Mouse (Mus musculus): ENCODE results near the gene Sco2. TPM values are rescaled to one million over a fixed set of nuclear protein-coding genes. Genes with fewer than 3 reads are reported as not detected.
A peak's percentile ranks its signal among the peaks of the same experiment; 100 is the strongest.

Sco2 gene
- 5.3 and 8.5 TPM in 2 replicates for polyA plus RNA-seq (2016; fragmentation: Nextera tagmentation; extraction: Ambion mirVana)

DNA sequence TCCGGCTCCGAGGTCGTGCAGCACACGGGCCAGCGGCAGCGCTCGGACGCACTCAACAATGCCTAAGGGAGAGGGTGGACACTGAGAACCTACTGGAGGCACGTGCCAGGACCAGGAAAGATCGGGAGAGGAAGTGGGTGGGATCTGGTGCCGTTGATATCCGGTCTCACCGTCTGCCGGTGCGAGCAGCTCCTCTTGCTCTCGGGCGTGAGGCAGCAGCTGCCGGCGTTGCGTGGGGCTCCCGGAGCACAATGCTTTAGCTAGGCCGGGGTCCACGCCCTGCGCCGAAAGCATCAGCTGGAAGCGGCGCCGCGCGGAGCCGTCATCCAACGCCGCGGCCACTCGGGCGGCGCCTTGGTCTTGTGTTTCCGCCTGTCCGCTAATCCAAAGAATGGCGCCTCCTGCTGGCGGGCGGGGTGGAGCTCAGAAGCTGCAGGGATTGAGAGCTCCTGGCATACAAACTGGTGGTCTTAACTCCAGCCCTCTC is at the start of gene Sco2:
Gene Sco2 (minus strand): TSS at position 85 of the 487 bp plus-strand sequence.
- peaks cover 52% of the 10 kb centered on the region for H3K4me1 ChIP-seq

DNA sequence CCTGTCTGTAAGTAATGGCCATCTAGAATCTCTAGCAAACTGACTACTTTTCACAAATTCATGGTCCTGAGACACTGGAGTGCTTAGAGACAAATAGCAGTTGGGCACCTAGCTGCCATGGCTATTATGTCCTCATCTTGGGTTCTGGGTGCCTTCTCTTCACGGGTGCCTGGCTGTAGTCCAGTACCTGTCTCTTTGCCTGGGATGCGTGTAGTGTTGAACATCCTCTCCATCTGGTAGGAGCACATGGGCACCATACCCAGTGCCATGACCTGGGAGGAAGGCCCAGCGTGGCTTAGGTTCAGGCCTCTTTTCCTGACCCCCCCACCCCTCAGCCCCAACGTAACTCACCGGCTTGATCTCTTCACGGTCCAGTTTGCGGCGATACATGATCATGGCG is 48.3 kb upstream of the Sco2 start:
- no peaks in the 10 kb centered on the region for H3K27me3 ChIP-seq (replicated peaks; ENCODE audit: low read depth, poor library complexity, severe bottlenecking)
- no peak overlapping the region for H3K27ac ChIP-seq (replicated peaks)
- H3K4me1 ChIP-seq: peaks cover 16% of the 10 kb centered on the region
- H3K36me3 ChIP-seq (replicated peaks): peaks cover 64% of the 10 kb centered on the region
- no peak for DNase-seq (ENCODE audit: low spot score)
- no peaks in the 10 kb centered on the region for H3K9me3 ChIP-seq
- WGBS: 93% methylated on average over 9 of the region's 9 CpGs
- no peak overlapping the region for H3K4me3 ChIP-seq

More for the DNA sequence above, at the start of gene Sco2:
- WGBS: under 1% methylated on average over 42 of the region's 42 CpGs
- DNase-seq (ENCODE audit: low spot score): peak; percentile 96
- peak within 1 kb of the TSS; percentile 94 for H3K27ac ChIP-seq (replicated peaks)
- peaks cover 43% of the 10 kb centered on the region for H3K27me3 ChIP-seq (replicated peaks; ENCODE audit: low read depth, poor library complexity, severe bottlenecking)
- peaks cover 41% of the 10 kb centered on the region for H3K36me3 ChIP-seq (replicated peaks)
- peak within 1 kb of the TSS; percentile 73 for H3K4me3 ChIP-seq
- H3K9me3 ChIP-seq: no peaks in the 10 kb centered on the region

DNA sequence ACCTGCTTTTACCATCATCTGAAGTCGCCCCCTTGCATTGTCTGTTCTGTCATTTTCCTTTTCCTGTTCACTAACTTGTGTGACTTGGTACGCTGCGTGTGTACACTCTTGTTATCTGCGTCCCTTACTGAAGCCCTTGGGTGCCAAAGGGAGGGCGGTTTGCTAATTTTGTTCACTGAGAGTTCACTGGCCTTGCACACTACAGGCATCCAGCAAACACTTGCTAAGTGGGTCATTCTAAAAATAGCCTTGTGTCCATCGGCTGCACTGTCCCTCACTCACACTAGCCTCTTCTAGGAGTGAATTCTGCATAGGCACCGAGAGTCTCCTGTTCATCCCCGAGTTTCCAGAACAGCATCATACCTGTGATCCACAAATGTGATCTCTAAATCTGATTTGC is 41.6 kb upstream of the Sco2 start:
- Histone ChIP-seq H3K27me3 (replicated peaks; ENCODE audit: low read depth, poor library complexity, severe bottlenecking) (no peaks in the 10 kb centered on the region), H3K36me3 (replicated peaks) (peaks cover 35% of the 10 kb centered on the region), H3K4me1 (no peaks in the 10 kb centered on the region), H3K4me3 (no peak overlapping the region), H3K9me3 (no peaks in the 10 kb centered on the region), H3K27ac (replicated peaks) (no peak overlapping the region)
- WGBS: 88% methylated on average over 8 of the region's 8 CpGs
- DNase-seq (ENCODE audit: low spot score): no peak

DNA sequence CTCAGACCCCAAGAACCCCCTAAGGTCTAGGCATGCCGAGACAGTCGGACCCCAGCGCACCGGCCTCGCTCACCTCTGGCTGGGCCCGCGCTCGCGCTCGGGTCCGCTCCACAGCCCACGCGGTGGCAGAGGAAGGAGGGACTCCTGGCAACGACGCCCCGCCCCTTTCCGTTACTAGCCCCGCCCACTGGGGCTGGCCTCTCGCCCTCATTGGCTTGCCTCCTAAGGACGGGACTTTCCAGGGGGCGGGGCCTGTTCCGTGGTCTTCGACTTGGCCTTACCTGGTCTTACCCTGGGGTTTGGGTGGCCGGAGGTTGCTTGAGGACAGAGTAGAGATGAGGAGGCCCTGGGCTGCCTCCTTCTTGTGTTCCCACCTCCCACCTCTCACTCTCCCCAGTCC is 36.5 kb upstream of the Sco2 start, which contains the start of gene Syce3:
Gene Syce3 (minus strand): TSS at position 386 of the 400 bp plus-strand sequence.
- Histone ChIP-seq H3K27me3 (replicated peaks; ENCODE audit: low read depth, poor library complexity, severe bottlenecking) (no peaks in the 10 kb centered on the region), H3K27ac (replicated peaks) (no peak within 1 kb of the TSS), H3K36me3 (replicated peaks) (no peaks in the 10 kb centered on the region), H3K9me3 (peaks cover 12% of the 10 kb centered on the region), H3K4me3 (no peak within 1 kb of the TSS), H3K4me1 (no peaks in the 10 kb centered on the region)
- DNase-seq (ENCODE audit: low spot score): no peak
- 87% methylated on average over 24 of the region's 24 CpGs for WGBS

DNA sequence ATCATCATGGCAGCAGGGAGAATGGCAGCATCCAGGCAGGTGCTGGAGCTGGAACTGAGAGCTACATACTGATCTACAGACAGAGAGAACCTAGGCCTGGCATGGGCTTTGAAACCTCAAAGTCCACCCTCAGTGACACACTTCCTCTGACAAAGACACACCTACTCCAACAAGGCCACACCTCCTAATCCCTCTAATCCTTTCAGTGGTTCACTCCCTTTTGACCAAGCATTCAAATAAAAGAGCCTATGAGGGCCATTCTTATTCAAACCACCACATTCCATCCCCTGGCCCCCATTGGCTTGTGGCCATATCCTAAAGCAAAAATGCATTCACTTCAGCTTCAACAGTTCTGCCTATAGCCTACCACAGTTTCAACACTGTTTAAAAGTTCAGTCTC is 33.0 kb upstream of the Sco2 start:
- peaks cover 12% of the 10 kb centered on the region for H3K9me3 ChIP-seq
- no peak overlapping the region for H3K4me3 ChIP-seq
- no peak overlapping the region for H3K27ac ChIP-seq (replicated peaks)
- H3K4me1 ChIP-seq: no peaks in the 10 kb centered on the region
- DNase-seq (ENCODE audit: low spot score): no peak
- no peaks in the 10 kb centered on the region for H3K36me3 ChIP-seq (replicated peaks)
- no peaks in the 10 kb centered on the region for H3K27me3 ChIP-seq (replicated peaks; ENCODE audit: low read depth, poor library complexity, severe bottlenecking)

DNA sequence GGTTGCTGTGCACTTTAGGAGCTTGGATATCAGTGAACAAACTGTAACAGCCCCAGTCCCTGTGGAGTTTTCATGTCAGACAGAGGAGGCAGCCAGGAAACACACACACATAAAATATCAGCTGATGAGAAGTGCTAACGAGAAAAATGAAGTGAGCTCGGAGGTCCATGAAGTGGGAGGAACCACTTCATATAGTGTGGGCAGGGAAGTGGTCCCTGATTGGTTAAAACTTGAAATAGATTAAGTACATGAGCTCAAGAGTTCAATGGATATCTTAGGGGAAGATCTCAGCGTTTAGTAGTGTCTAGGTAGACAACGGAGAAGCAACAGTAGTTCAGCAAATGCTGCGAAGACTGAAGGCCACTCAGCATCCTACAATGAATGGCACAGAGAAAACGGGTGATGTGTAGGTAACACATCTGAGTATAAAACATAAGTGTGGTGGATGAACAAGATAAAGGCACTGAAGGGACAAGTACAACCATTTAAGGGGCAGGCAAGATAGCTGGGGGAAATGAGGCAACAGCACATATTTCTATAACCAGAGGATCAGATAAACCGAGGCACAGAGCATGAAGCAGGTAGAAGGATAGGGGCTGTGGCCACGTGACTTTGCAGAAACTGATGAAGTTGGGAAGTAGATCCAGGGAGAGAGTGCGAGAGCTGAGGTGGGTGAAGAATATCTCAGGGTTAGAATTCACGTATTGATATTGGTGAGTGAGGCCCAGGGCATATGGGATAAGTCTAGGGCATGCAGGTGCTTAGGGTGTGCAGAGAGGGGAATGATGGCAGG is 31.4 kb upstream of the Sco2 start:
- Histone ChIP-seq H3K27ac (replicated peaks) (no peak overlapping the region), H3K4me3 (no peak overlapping the region), H3K27me3 (replicated peaks; ENCODE audit: low read depth, poor library complexity, severe bottlenecking) (no peaks in the 10 kb centered on the region), H3K36me3 (replicated peaks) (no peaks in the 10 kb centered on the region), H3K4me1 (no peaks in the 10 kb centered on the region), H3K9me3 (peaks cover 12% of the 10 kb centered on the region)
- no peak for DNase-seq (ENCODE audit: low spot score)
- WGBS: 86% methylated on average over 10 of the region's 10 CpGs

DNA sequence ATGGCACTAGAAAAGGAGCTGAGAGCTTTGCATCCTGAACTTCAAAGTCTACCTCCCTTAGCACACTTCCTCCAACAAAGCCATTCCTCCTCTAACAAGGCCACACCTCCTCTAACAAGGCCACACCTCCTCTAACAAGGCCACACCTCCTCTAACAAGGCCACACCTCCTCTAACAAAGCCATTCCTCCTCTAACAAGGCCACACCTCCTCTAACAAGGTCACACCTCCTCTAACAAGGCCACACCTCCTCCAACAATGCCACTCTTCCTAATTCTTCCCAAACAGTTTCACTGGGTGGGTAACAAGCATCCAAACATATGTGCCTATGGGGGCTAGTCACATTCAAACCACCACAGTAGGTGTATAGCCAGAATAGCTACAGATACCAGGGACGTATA is 28.8 kb upstream of the Sco2 start:
- Histone ChIP-seq H3K9me3 (peaks cover 2% of the 10 kb centered on the region; the same call in 1 of the 2 replicates), H3K4me1 (no peaks in the 10 kb centered on the region), H3K36me3 (replicated peaks) (no peaks in the 10 kb centered on the region), H3K27ac (replicated peaks) (no peak overlapping the region), H3K27me3 (replicated peaks; ENCODE audit: low read depth, poor library complexity, severe bottlenecking) (no peaks in the 10 kb centered on the region), H3K4me3 (no peak overlapping the region)
- no peak for DNase-seq (ENCODE audit: low spot score)
- 86% methylated on average over 1 of the region's 1 CpGs for WGBS

DNA sequence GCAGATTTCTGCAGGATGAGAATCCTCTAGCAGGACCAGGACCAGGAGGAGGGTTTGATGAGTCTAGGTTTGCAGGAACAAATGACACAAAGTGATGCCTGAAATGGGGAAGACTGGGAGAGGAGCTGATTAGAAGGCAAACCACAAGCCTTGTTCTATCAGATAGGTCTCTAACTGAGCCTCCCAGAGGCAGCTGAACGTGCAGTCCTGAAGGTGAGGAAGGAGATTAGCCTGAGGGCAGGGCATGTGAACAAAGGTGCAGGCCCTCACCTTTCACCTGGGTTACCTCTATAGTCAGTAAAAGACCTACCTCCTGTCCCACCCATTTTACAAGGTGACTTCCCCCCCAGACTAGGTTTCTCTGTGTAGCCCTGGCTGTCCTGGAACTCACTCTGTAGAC is 26.1 kb upstream of the Sco2 start:
- 71% methylated on average over 1 of the region's 1 CpGs for WGBS
- H3K4me1 ChIP-seq: no peaks in the 10 kb centered on the region
- H3K9me3 ChIP-seq: no peaks in the 10 kb centered on the region
- H3K27me3 ChIP-seq (replicated peaks; ENCODE audit: low read depth, poor library complexity, severe bottlenecking): no peaks in the 10 kb centered on the region
- no peak overlapping the region for H3K27ac ChIP-seq (replicated peaks)
- DNase-seq (ENCODE audit: low spot score): no peak
- H3K36me3 ChIP-seq (replicated peaks): no peaks in the 10 kb centered on the region
- H3K4me3 ChIP-seq: no peak overlapping the region

DNA sequence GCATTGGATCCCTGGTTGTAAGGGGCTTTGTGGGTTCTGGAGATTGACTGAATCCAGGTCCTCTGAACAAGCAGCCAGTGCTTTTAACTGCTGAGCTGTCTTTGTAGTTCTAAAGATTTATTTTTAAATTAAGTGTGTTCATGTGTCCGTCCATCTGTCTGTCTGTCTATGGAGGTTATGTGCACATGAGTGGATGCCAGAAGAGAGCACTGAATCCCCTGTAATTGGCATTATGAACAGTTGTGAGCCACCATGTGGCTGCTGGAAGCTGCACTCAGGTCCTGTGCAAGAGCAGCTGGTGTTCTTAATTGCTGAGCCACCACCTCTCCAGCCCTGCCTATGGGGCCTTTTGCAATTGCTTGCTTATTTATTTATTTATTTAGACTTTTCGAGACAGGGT is 24.5 kb upstream of the Sco2 start:
- Histone ChIP-seq H3K4me1 (no peaks in the 10 kb centered on the region), H3K36me3 (replicated peaks) (no peaks in the 10 kb centered on the region), H3K4me3 (no peak overlapping the region), H3K9me3 (no peaks in the 10 kb centered on the region), H3K27ac (replicated peaks) (no peak overlapping the region), H3K27me3 (replicated peaks; ENCODE audit: low read depth, poor library complexity, severe bottlenecking) (no peaks in the 10 kb centered on the region)
- DNase-seq (ENCODE audit: low spot score): no peak
- WGBS: 80% methylated on average over 2 of the region's 2 CpGs

DNA sequence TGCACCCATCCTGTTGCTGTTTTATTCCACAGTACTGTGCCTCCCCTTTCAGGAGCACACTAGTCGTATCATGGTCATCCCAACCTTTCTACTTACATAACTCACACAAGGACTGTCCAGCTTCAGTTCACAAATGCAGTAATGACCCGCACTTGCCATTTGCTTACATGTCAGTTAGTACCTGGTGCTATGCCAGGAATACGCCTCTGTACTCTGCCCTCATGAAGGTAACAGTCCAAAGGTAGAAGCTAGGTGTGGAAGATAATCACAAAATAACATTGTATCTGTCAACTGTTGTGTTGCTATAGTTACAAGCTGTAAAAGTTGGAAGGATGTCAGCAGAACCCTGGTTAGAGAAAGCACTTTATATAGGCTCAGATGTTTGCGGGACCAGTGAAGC is 23.2 kb upstream of the Sco2 start:
- H3K36me3 ChIP-seq (replicated peaks): no peaks in the 10 kb centered on the region
- 87% methylated on average over 4 of the region's 4 CpGs for WGBS
- H3K9me3 ChIP-seq: no peaks in the 10 kb centered on the region
- no peak overlapping the region for H3K4me3 ChIP-seq
- H3K27ac ChIP-seq (replicated peaks): no peak overlapping the region
- no peak for DNase-seq (ENCODE audit: low spot score)
- H3K4me1 ChIP-seq: no peaks in the 10 kb centered on the region
- H3K27me3 ChIP-seq (replicated peaks; ENCODE audit: low read depth, poor library complexity, severe bottlenecking): no peaks in the 10 kb centered on the region

DNA sequence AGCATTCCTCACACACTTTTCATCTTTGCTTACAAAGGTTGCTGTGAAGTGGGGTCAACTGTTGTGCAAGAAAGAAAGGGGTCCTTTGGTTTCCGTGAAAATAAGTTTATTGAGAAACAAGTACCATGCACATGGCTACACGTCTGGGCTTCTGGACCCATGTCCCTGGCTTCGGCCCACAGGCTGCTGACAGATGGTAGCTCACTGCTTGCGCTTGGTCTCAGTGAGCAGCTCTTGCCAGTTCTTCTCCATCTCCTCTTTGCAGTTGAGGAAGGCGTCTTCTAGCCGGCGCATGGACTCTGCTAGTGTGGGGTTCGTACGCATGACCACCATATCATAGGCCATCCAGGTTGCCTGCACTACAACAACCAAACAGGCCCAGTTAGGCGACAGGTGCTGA is 16.4 kb upstream of the Sco2 start:
- Histone ChIP-seq H3K4me3 (no peak overlapping the region), H3K36me3 (replicated peaks) (no peaks in the 10 kb centered on the region), H3K27ac (replicated peaks) (no peak overlapping the region), H3K27me3 (replicated peaks; ENCODE audit: low read depth, poor library complexity, severe bottlenecking) (peaks cover 33% of the 10 kb centered on the region), H3K4me1 (0 out of 2 replicates have a peak, but pooled peaks cover under 1% of the 10 kb centered on the region), H3K9me3 (no peaks in the 10 kb centered on the region)
- 93% methylated on average over 10 of the region's 10 CpGs for WGBS
- no peak for DNase-seq (ENCODE audit: low spot score)

DNA sequence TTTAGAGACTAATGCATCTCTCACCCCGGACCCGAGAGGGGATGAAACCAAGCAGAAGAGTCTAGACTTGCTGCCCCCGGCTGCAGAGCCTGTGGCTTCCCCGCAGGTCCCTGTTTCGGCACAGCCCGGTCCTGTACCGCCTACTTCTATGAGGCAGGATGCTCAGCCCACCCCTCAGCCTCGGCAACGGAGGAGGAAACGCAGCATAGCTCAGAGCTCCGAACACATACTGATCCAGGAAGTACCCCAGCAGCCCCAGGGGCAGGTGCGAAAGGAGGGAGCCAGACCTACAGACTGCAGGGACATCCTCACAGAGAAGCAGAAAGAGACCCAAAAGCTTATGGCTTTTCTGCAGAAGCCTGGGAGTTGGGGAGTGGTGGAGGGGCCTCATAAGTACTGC is 13.5 kb upstream of the Sco2 start:
- Histone ChIP-seq H3K9me3 (no peaks in the 10 kb centered on the region), H3K27ac (replicated peaks) (no peak overlapping the region), H3K4me3 (no peak overlapping the region), H3K36me3 (replicated peaks) (no peaks in the 10 kb centered on the region), H3K27me3 (replicated peaks; ENCODE audit: low read depth, poor library complexity, severe bottlenecking) (peaks cover 55% of the 10 kb centered on the region), H3K4me1 (0 out of 2 replicates have a peak, but pooled peaks cover 7% of the 10 kb centered on the region)
- 40% methylated on average over 12 of the region's 12 CpGs for WGBS
- DNase-seq (ENCODE audit: low spot score): no peak

DNA sequence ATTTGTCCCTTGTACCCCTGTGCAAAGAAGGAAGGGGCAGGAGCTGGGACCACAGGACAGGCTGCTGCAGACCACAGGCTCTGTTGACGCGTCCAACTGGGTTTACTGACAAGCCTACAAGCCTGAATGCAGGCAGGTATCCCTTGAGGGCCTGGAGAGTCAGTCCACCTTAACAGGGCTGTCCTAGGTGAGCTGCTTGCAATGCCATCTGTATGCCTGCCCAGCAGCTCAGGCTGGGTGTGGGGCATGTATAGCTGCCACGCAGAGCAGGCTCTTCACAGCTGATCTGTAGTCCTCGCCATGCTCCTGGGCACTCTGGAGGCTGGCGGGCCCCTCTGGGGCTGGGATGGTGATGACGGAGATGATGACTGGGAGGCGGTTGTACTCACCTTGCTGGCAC is 11.0 kb upstream of the Sco2 start, which contains the start of gene Klhdc7b:
Gene Klhdc7b (plus strand): TSS at position 301 of the 400 bp plus-strand sequence.
- peaks cover 80% of the 10 kb centered on the region for H3K27me3 ChIP-seq (replicated peaks; ENCODE audit: low read depth, poor library complexity, severe bottlenecking)
- no peak for DNase-seq (ENCODE audit: low spot score)
- H3K27ac ChIP-seq (replicated peaks): peak within 1 kb of the TSS; percentile 24; the same call in 1 of the 2 replicates
- H3K9me3 ChIP-seq: no peaks in the 10 kb centered on the region
- H3K4me3 ChIP-seq: no peak within 1 kb of the TSS
- no peaks in the 10 kb centered on the region for H3K36me3 ChIP-seq (replicated peaks)
- 85% methylated on average over 7 of the region's 7 CpGs for WGBS
- H3K4me1 ChIP-seq: 0 out of 2 replicates have a peak, but pooled peaks cover 7% of the 10 kb centered on the region
